Mouse (Mus musculus) C2C12 (cell line): ENCODE measurements around the gene Mrs2.

ENCODE experiments used
- CEBPB ChIP-seq: IDR thresholded peaks from one replicate; pipeline ENCODE4 v1.6.1; 2011; ENCODE audit warnings: low read depth, mild to moderate bottlenecking, control low read depth, moderate library complexity
- MYOD1 ChIP-seq: IDR thresholded peaks from one replicate; pipeline ENCODE4 v1.6.1; 2011; ENCODE audit warnings: low read depth; ENCODE audit not compliant: control insufficient read depth, insufficient read length

DNA sequence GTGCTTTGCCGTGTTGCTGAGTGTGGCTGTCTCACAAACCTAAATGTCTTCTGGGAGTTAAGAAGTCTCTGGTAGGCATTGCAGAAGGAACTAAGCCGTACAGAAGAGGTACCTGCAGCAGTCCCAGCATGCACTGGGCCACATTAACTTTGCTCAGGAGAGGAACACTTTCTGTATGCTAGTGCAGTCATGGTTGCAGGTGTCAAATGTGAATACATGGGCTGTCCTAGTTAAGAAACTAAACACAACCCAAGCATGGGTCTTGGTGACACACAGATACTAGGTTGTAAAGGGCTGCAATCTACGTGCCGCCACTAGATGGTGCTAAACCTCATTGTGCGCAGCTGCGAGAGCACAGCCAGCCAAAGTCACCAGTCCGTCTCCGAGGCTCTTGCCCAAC lies 13.1 kb downstream of the Mrs2 start:
- TF ChIP-seq MYOD1 = no peak
- no peak for TF ChIP-seq CEBPB
